Mouse (Mus musculus): ENCODE measurements around the gene Tmbim4. TPM values are rescaled to one million over a fixed set of nuclear protein-coding genes. Genes with fewer than 3 reads are reported as not detected.
"Not testable (repeated sequence)": the region's sequence is repeated elsewhere in the genome, so short reads cannot be mapped to it uniquely, and the experiment has no call there.

Tmbim4 gene
- polyA plus RNA-seq, 1 experiment from 2014 or later, result 241 TPM

DNA sequence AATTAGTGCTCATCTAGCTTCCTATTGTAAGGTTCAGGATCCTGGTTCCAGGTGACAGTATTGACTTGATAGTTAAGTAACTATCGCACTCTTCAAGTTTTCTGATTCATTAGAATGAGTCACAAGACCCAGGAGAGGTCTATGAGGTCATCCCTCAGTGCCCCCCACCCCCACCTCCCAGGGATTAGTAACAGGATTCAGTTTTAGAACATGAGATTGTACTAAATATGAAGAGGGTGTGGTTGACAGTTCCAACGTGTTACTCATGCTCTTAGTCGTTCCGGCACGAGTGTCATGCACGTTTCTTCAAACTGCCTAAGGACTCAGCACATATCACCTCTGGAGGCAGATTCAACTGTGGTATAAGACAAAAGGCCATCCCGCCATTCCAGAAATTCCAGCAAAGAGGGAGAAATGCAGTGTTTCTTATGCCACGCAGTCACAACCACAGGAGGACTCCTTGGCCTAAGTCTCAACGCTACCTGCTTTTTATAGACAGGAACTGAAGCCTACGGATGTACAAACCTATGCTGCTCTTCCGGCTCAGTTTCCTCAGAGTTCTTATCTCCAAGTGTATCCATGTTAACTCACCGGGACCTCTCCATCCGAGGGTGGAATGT, 3.3 kb downstream of the Tmbim4 start:
- Histone ChIP-seq H3K4me3 (ENCODE audit: low read depth, low read length) (no peak overlapping the region), H3K36me3 (ENCODE audit: control insufficient read depth, insufficient read depth) (no peaks in the 10 kb centered on the region), H3K4me1 (replicated peaks; ENCODE audit: control insufficient read depth, insufficient read depth, low read length) (0 out of 2 replicates have a peak, but pooled peaks cover 4% of the 10 kb centered on the region), H3K4me2 (replicated peaks; ENCODE audit: low read depth) (no peak overlapping the region), H3K9ac (ENCODE audit: low read depth, low read length) (no peak overlapping the region), H3K27ac (ENCODE audit: low read depth, low read length) (no peak overlapping the region), H3K9me3 (ENCODE audit: control insufficient read depth) (no peaks in the 10 kb centered on the region), H3K27me3 (replicated peaks; ENCODE audit: control insufficient read depth, insufficient read depth, low read length) (peaks cover 9% of the 10 kb centered on the region)
- ATAC-seq, result no peak
- TF ChIP-seq CTCF (IDR thresholded peaks at IDR 0.05; ENCODE audit: low read depth), result no peak
- 81% methylated on average over 13 of the region's 13 CpGs for WGBS

DNA sequence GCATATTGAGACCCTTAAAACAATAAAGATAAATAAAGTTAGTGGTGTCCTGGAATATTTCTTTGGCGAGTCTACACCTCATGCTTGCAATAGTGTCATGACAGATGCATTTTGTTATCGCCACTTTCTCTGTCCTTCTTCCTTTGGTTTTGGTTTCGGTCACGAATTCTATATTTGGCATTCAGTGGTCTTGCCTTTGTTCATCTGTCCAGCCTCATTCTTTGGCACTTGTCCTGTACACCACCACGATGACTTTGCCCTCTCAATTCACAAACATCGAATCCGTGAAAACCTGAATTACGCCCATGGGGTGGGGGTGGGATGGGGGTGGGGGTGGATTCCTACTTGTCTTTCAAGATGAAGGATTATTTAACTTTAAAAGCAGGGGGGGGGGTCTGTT, 6.6 kb downstream of the Tmbim4 start:
- Histone ChIP-seq H3K27me3 (replicated peaks; ENCODE audit: control insufficient read depth, insufficient read depth, low read length) (no peaks in the 10 kb centered on the region), H3K36me3 (ENCODE audit: control insufficient read depth, insufficient read depth) (no peaks in the 10 kb centered on the region), H3K9me3 (ENCODE audit: control insufficient read depth) (no peaks in the 10 kb centered on the region), H3K27ac (ENCODE audit: low read depth, low read length) (no peak overlapping the region), H3K4me2 (replicated peaks; ENCODE audit: low read depth) (no peak overlapping the region), H3K4me1 (replicated peaks; ENCODE audit: control insufficient read depth, insufficient read depth, low read length) (no peaks in the 10 kb centered on the region), H3K4me3 (ENCODE audit: low read depth, low read length) (no peak overlapping the region), H3K9ac (ENCODE audit: low read depth, low read length) (no peak overlapping the region)
- no peak for ATAC-seq
- no peak for TF ChIP-seq CTCF (IDR thresholded peaks at IDR 0.05; ENCODE audit: low read depth)
- 87% methylated on average over 8 of the region's 8 CpGs for WGBS

DNA sequence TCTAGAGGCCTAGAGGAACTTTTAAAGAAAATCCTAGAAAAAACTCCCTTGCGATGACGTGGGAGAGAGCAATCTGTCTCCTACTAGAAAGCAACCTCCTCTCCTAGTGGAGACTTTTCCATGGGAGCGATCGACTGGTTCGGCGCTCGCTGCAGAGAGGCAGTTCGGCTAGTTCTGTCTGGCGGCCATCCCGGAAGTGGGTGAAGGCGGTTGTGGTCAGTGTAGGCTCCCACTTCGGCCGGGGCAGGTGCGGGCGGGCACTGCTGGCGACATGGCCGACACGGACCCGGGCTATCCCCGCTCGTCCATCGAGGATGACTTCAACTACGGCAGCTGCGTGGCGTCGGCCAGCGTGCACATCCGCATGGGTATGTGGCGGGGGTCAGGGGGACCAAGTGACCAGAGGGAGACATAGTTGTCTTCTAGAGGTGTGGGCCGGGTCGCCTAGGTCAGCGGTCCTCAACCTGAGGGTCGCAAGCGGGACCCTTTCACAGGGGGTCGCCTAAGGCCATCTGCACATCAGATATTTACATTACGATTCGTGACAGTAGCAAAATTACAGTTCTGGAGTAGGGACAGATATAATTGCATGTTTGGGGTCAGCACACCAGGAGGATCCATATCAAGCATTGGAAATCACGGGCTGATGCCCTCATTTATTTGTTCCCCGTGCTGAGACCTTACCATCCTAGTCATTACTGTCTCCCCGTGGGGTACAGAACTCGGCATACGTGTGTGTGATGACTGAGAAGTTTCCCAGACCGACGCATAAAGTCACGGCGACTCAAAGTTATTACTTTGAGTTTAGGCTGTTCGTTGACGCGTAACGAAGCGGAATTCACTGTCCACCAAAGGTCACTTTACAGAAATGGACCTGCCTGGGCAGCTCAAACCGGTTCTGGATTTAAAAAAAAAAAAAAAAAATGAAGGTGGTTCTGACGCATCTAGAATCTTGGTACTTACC, 7.5 kb downstream of the Tmbim4 start:
- no peaks in the 10 kb centered on the region for H3K27me3 ChIP-seq (replicated peaks; ENCODE audit: control insufficient read depth, insufficient read depth, low read length)
- H3K4me1 ChIP-seq (replicated peaks; ENCODE audit: control insufficient read depth, insufficient read depth, low read length), result no peaks in the 10 kb centered on the region
- peak overlapping the region; percentile 58 for H3K27ac ChIP-seq (ENCODE audit: low read depth, low read length)
- 1% methylated on average over 53 of the region's 53 CpGs for WGBS
- H3K36me3 ChIP-seq (ENCODE audit: control insufficient read depth, insufficient read depth), result no peaks in the 10 kb centered on the region
- peak overlapping the region; percentile 99 for H3K4me3 ChIP-seq (ENCODE audit: low read depth, low read length)
- ATAC-seq, result peak; percentile 84
- no peaks in the 10 kb centered on the region for H3K9me3 ChIP-seq (ENCODE audit: control insufficient read depth)
- peak; percentile 47 for TF ChIP-seq CTCF (IDR thresholded peaks at IDR 0.05; ENCODE audit: low read depth)
- H3K4me2 ChIP-seq (replicated peaks; ENCODE audit: low read depth), result peak overlapping the region; percentile 67
- peak overlapping the region; percentile 76 for H3K9ac ChIP-seq (ENCODE audit: low read depth, low read length)

DNA sequence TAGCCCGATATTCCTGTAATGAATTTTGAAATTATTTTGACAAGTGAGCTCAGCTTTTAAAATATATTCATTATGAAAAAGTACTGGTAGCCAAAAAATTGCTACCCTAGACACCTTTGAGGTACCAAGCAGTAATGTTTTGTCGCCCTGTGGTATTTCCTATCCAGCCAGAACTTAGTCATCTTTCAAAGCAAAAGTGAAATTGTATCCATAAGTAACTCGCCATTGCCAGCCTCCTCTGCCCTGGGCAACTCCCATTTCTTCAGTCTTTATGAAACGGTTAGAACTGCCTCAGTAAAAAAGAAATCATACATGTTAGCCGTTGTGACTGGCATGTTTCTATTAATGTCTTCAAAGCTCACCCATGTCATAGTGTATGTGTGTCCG, 8.1 kb downstream of the Tmbim4 start:
- peak; percentile 39; the same call in 1 of the 2 replicates for ATAC-seq
- H3K9ac ChIP-seq (ENCODE audit: low read depth, low read length), result peak overlapping the region; percentile 76; the same call in 1 of the 2 replicates

DNA sequence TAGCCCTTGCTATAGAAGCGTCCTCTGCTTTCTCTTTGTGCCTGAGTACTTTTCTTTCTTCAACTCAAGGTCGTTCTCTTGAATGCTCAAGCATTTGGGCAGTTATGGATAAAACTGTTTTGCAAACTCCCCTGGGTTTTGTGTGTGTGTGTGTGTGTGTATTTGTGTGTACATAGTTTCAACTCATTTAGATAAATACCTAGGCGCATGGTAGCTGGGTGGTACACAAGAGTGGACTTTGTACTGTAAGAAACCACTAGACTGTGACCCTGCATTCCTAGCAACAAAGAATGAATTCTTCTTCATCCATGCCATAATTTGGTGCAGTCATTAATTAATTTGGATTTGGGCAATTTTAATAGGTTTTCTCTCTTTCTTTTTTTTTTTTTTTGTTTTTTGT, 8.7 kb downstream of the Tmbim4 start:
- peak overlapping the region; percentile 99 for H3K4me3 ChIP-seq (ENCODE audit: low read depth, low read length)
- H3K4me2 ChIP-seq (replicated peaks; ENCODE audit: low read depth), result peak overlapping the region; percentile 67
- no peaks in the 10 kb centered on the region for H3K4me1 ChIP-seq (replicated peaks; ENCODE audit: control insufficient read depth, insufficient read depth, low read length)
- H3K36me3 ChIP-seq (ENCODE audit: control insufficient read depth, insufficient read depth), result no peaks in the 10 kb centered on the region
- TF ChIP-seq CTCF (IDR thresholded peaks at IDR 0.05; ENCODE audit: low read depth), result no peak
- H3K27me3 ChIP-seq (replicated peaks; ENCODE audit: control insufficient read depth, insufficient read depth, low read length), result no peaks in the 10 kb centered on the region
- ATAC-seq, result no peak
- no peaks in the 10 kb centered on the region for H3K9me3 ChIP-seq (ENCODE audit: control insufficient read depth)
- H3K9ac ChIP-seq (ENCODE audit: low read depth, low read length), result no peak overlapping the region
- no peak overlapping the region for H3K27ac ChIP-seq (ENCODE audit: low read depth, low read length)
- 43% methylated on average over 3 of the region's 3 CpGs for WGBS

More for the DNA sequence above, 8.1 kb downstream of the Tmbim4 start:
- H3K27me3 ChIP-seq (replicated peaks; ENCODE audit: control insufficient read depth, insufficient read depth, low read length), result no peaks in the 10 kb centered on the region
- H3K36me3 ChIP-seq (ENCODE audit: control insufficient read depth, insufficient read depth), result no peaks in the 10 kb centered on the region
- no peaks in the 10 kb centered on the region for H3K9me3 ChIP-seq (ENCODE audit: control insufficient read depth)
- TF ChIP-seq CTCF (IDR thresholded peaks at IDR 0.05; ENCODE audit: low read depth), result no peak
- no peaks in the 10 kb centered on the region for H3K4me1 ChIP-seq (replicated peaks; ENCODE audit: control insufficient read depth, insufficient read depth, low read length)
- H3K27ac ChIP-seq (ENCODE audit: low read depth, low read length), result peak overlapping the region; percentile 11; the same call in 1 of the 2 replicates
- H3K4me3 ChIP-seq (ENCODE audit: low read depth, low read length), result peak overlapping the region; percentile 99
- peak overlapping the region; percentile 67 for H3K4me2 ChIP-seq (replicated peaks; ENCODE audit: low read depth)
- 45% methylated on average over 6 of the region's 6 CpGs for WGBS

DNA sequence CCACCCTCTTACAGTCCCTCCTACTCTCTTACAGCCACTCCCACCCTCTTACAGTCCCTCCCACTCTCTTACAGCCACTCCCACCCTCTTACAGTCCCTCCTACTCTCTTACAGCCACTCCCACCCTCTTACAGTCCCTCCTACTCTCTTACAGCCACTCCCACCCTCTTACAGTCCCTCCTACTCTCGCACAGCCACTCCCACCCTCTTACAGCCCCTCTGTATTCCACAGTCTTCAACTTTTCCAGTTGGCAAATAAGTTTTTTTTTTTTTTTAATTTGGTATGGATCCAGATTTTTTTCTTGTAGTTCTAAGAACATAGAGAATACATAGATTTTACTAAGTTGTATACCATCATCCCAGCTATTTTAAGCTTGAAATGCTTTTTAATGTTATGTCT, 15.7 kb downstream of the Tmbim4 start:
- not testable (repeated sequence) for H3K4me1 ChIP-seq (replicated peaks; ENCODE audit: control insufficient read depth, insufficient read depth, low read length); H3K27ac ChIP-seq (ENCODE audit: low read depth, low read length); H3K9ac ChIP-seq (ENCODE audit: low read depth, low read length); H3K4me3 ChIP-seq (ENCODE audit: low read depth, low read length); ATAC-seq; H3K4me2 ChIP-seq (replicated peaks; ENCODE audit: low read depth); H3K9me3 ChIP-seq (ENCODE audit: control insufficient read depth); H3K27me3 ChIP-seq (replicated peaks; ENCODE audit: control insufficient read depth, insufficient read depth, low read length)
- peaks cover 15% of the 10 kb centered on the region; the same call in 1 of the 2 replicates for H3K36me3 ChIP-seq (ENCODE audit: control insufficient read depth, insufficient read depth)
- WGBS, result 80% methylated on average over 1 of the region's 1 CpGs
